Mouse (Mus musculus) heart, embryonic 12.5 days (tissue): ENCODE measurements around the gene Cd151. TPM values are rescaled to one million over a fixed set of nuclear protein-coding genes. Genes with fewer than 3 reads are reported as not detected.

Experiments
- ATAC-seq: fragments of 200-750 bp; cut with Nextera tagmentation; 2 replicates; pipeline ENCODE4 v1.8.0; 2017; ENCODE audit warnings: moderate TSS enrichment, moderate library complexity; ENCODE audit not compliant: insufficient number of reproducible peaks, low FRiP score
- H3K27ac ChIP-seq: fragments of 300-500 bp; sonication (generic); 2 replicates; pipeline ENCODE4 v1.5.1; 2016; ENCODE audit warnings: mild to moderate bottlenecking, moderate library complexity; ENCODE audit not compliant: poor library complexity, severe bottlenecking
- H3K27me3 ChIP-seq: fragments of 300-500 bp; sonication (generic); replicated peaks from 2 replicates; pipeline ENCODE4 v1.6.1; 2016; ENCODE audit warnings: mild to moderate bottlenecking, moderate library complexity
- H3K36me3 ChIP-seq: fragments of 300-500 bp; sonication (generic); 2 replicates; pipeline ENCODE4 v1.6.1; 2016; ENCODE audit warnings: mild to moderate bottlenecking, moderate library complexity
- H3K4me1 ChIP-seq: fragments of 300-500 bp; sonication (generic); replicated peaks from 2 replicates; pipeline ENCODE4 v1.6.1; 2016; ENCODE audit warnings: mild to moderate bottlenecking
- H3K4me2 ChIP-seq: fragments of 300-500 bp; sonication (generic); 2 replicates; pipeline ENCODE4 v1.6.1; 2016; ENCODE audit warnings: mild to moderate bottlenecking, moderate library complexity
- H3K4me3 ChIP-seq: fragments of 300-500 bp; sonication (generic); 2 replicates; pipeline ENCODE4 v1.5.1; 2016; ENCODE audit warnings: mild to moderate bottlenecking
- H3K9ac ChIP-seq: fragments of 300-500 bp; sonication (generic); 2 replicates; pipeline ENCODE4 v1.6.1; 2016; ENCODE audit warnings: mild to moderate bottlenecking, moderate library complexity
- H3K9me3 ChIP-seq: fragments of 300-500 bp; sonication (generic); replicated peaks from 2 replicates; pipeline ENCODE4 v1.6.1; 2016; ENCODE audit warnings: mild to moderate bottlenecking, moderate library complexity
- WGBS: fragments of 180-500 bp; shearing (Covaris S2); methylation state at CpG from one replicate; pipeline ENCODE4 v1.1.7; 2016; 5-methylcytosine and 5-hydroxymethylcytosine counted together
- polyA plus RNA-seq: library from polyadenylated mRNA; unstranded; fragments of >200 nt; fragmentation: Nextera tagmentation; extraction: Ambion mirVana; gene quantifications from 2 replicates; pipeline ENCODE4 v1.2.1, GENCODE M21; 2016

Cd151 gene
- polyA plus RNA-seq, 1 experiment from 2014 or later = 30.6 TPM

GRCm38 (mm10) chr7:141447110-141447991 is 19.8 kb upstream of the Cd151 start, which contains the start of gene Rplp2:
TSS of gene Rplp2 (plus strand) at chr7:141447370.
- Histone ChIP-seq H3K4me3 (peak within 1 kb of the TSS; percentile 98), H3K4me2 (peak within 1 kb of the TSS; percentile 75), H3K9me3 (no peaks in the 10 kb centered on the region), H3K27me3 (no peaks in the 10 kb centered on the region), H3K27ac (peak within 1 kb of the TSS; percentile 83), H3K4me1 (peaks cover 27% of the 10 kb centered on the region), H3K36me3 (peaks cover 40% of the 10 kb centered on the region), H3K9ac (peak within 1 kb of the TSS; percentile 99)
- ATAC-seq = peak; percentile 91
- WGBS = under 1% methylated on average over 63 of the region's 63 CpGs

GRCm38 (mm10) chr7:141451928-141452327 is 15.3 kb upstream of the Cd151 start:
- Histone ChIP-seq H3K4me3 (no peak overlapping the region), H3K4me1 (peaks cover 29% of the 10 kb centered on the region), H3K9me3 (no peaks in the 10 kb centered on the region), H3K4me2 (no peak overlapping the region), H3K9ac (no peak overlapping the region), H3K36me3 (peaks cover 40% of the 10 kb centered on the region), H3K27me3 (no peaks in the 10 kb centered on the region), H3K27ac (no peak overlapping the region)
- no peak for ATAC-seq

GRCm38 (mm10) chr7:141453636-141454035 is 13.6 kb upstream of the Cd151 start:
- no peak for ATAC-seq
- H3K4me2 ChIP-seq = no peak overlapping the region
- 82% methylated on average over 2 of the region's 2 CpGs for WGBS
- H3K36me3 ChIP-seq = peaks cover 42% of the 10 kb centered on the region
- no peak overlapping the region for H3K4me3 ChIP-seq
- H3K9me3 ChIP-seq = no peaks in the 10 kb centered on the region
- no peaks in the 10 kb centered on the region for H3K27me3 ChIP-seq
- H3K4me1 ChIP-seq = peaks cover 22% of the 10 kb centered on the region
- no peak overlapping the region for H3K27ac ChIP-seq
- H3K9ac ChIP-seq = no peak overlapping the region

DNA sequence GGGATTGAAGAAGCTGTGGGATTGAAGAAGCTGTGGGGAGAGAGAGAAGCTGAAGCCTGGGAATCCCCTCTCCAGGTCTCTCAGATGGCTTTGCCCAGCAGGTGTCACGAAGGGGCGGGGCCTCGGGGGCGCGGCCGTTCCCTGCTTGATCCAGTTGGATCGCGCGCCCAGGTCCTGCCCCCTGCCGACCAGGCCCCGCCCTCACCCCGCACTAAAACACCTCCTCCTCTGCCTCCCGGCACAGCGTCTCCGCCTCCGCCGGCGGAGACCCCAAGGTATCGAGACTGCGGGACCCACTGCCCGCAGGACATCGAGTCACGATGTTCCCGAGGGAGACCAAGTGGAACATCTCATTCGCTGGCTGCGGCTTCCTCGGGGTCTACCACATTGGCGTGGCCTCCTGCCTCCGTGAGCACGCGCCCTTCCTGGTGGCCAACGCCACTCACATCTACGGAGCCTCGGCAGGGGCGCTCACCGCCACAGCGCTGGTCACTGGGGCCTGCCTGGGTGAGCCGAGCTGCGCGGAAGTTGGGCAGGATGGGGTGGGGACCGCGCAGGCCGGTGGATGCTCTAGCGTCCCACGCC is 12.1 kb upstream of the Cd151 start, which contains the start of gene Pnpla2:
TSS of gene Pnpla2 (plus strand) at position 232 of the 585 bp plus-strand sequence.
- 0% methylated on average over 45 of the region's 45 CpGs for WGBS
- Histone ChIP-seq H3K4me2 (peak within 1 kb of the TSS; percentile 76), H3K9ac (peak within 1 kb of the TSS; percentile 75), H3K27ac (peak within 1 kb of the TSS; percentile 83), H3K27me3 (peaks cover 8% of the 10 kb centered on the region; the same call in 1 of the 2 replicates), H3K9me3 (no peaks in the 10 kb centered on the region), H3K4me1 (peaks cover 19% of the 10 kb centered on the region), H3K4me3 (peak within 1 kb of the TSS; percentile 62), H3K36me3 (peaks cover 42% of the 10 kb centered on the region)
- peak; percentile 90 for ATAC-seq

DNA sequence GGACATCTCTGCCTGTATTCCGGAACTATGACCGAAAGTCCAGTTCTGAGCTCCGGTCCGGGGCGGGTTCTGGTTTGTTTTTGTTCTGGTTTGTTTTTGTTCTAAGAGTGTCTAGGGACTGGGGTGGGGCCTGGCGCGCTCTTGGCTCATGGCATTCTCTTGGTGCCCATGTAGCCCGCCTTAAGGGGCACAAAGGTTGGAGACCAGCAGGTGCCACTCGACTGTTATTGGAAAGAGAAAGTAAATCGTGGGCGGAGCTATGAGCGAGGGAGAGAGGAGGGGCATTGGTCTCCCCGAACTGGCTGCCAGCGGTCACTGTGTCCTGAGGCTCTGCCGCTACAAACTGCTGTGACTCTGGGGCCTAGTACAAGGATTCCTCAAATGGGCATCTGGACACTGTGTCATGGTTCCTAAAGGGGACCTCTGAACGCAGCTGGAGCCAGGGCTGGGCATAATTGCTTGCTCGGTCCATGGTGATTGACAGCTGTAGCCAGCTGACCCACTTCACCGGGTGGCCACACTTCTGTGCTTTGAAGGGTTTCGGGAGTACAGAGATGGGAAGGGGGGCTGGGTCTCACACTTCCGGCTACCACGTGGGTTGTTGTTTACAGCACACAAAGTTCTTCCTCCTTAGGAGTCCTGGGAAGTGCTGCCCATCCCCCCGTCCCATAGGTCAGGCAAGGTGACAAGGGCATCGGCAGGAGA is 11.4 kb upstream of the Cd151 start:
- WGBS = 2% methylated on average over 23 of the region's 23 CpGs
- Histone ChIP-seq H3K4me1 (peaks cover 20% of the 10 kb centered on the region), H3K9me3 (no peaks in the 10 kb centered on the region), H3K36me3 (peaks cover 35% of the 10 kb centered on the region), H3K27me3 (peaks cover 15% of the 10 kb centered on the region), H3K9ac (peak overlapping the region; percentile 75), H3K4me2 (peak overlapping the region; percentile 76), H3K27ac (peak overlapping the region; percentile 83), H3K4me3 (peak overlapping the region; percentile 62)
- peak; percentile 56 for ATAC-seq

- H3K27me3 ChIP-seq = peaks cover 24% of the 10 kb centered on the region
- H3K4me3 ChIP-seq = peak overlapping the region; percentile 62; the same call in 1 of the 2 replicates
Measured at GRCm38 (mm10) chr7:141456739-141457138, 10.5 kb upstream of the Cd151 start.

DNA sequence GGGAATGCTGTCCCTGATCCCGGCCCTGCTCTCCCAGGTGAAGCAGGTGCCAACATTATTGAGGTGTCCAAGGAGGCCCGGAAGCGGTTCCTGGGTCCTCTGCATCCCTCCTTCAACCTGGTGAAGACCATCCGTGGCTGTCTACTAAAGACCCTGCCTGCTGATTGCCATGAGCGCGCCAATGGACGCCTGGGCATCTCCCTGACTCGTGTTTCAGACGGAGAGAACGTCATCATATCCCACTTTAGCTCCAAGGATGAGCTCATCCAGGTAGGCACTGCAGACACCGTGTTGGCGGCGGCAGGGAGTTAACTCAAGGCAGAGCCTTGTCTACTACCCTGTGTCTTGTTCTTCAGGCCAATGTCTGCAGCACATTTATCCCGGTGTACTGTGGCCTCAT is 10.0 kb upstream of the Cd151 start:
- peaks cover 29% of the 10 kb centered on the region for H3K27me3 ChIP-seq
- peaks cover 30% of the 10 kb centered on the region for H3K4me1 ChIP-seq
- no peak overlapping the region for H3K4me3 ChIP-seq
- H3K9me3 ChIP-seq = no peaks in the 10 kb centered on the region
- H3K27ac ChIP-seq = no peak overlapping the region
- 90% methylated on average over 14 of the region's 14 CpGs for WGBS
- H3K9ac ChIP-seq = no peak overlapping the region
- H3K4me2 ChIP-seq = no peak overlapping the region
- ATAC-seq = no peak
- peaks cover 21% of the 10 kb centered on the region for H3K36me3 ChIP-seq

More at GRCm38 (mm10) chr7:141456739-141457138, 10.5 kb upstream of the Cd151 start:
- Histone ChIP-seq H3K9ac (no peak overlapping the region), H3K9me3 (no peaks in the 10 kb centered on the region), H3K4me1 (peaks cover 25% of the 10 kb centered on the region), H3K27ac (no peak overlapping the region), H3K36me3 (peaks cover 26% of the 10 kb centered on the region), H3K4me2 (peak overlapping the region; percentile 76)
- 85% methylated on average over 6 of the region's 6 CpGs for WGBS
- ATAC-seq = no peak

- no peak for ATAC-seq
- Histone ChIP-seq H3K4me3 (no peak overlapping the region), H3K27me3 (peaks cover 36% of the 10 kb centered on the region), H3K4me2 (no peak overlapping the region), H3K4me1 (peaks cover 33% of the 10 kb centered on the region), H3K9me3 (no peaks in the 10 kb centered on the region), H3K27ac (no peak overlapping the region), H3K9ac (no peak overlapping the region), H3K36me3 (peaks cover 20% of the 10 kb centered on the region)
- 77% methylated on average over 15 of the region's 15 CpGs for WGBS
Measured at GRCm38 (mm10) chr7:141457986-141458660, 9.1 kb upstream of the Cd151 start.

DNA sequence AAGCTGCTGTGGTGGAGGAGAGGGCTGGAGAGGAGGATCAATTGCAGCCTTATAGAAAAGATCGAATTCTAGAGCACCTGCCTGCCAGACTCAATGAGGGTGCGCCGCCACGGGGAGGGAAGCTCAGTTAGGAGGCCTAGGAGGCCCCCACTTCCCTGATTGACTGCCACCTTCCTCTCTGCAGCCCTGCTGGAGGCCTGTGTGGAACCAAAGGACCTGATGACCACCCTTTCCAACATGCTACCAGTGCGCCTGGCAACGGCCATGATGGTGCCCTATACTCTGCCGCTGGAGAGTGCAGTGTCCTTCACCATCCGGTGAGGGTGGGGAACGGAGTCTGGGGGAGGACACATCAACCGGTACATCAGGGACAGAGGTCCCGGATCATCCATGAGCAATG is 8.5 kb upstream of the Cd151 start:
- ATAC-seq = no peak
- no peaks in the 10 kb centered on the region for H3K9me3 ChIP-seq
- H3K4me2 ChIP-seq = no peak overlapping the region
- no peak overlapping the region for H3K27ac ChIP-seq
- peaks cover 38% of the 10 kb centered on the region for H3K4me1 ChIP-seq
- no peak overlapping the region for H3K9ac ChIP-seq
- WGBS = 90% methylated on average over 11 of the region's 11 CpGs
- H3K4me3 ChIP-seq = no peak overlapping the region
- peaks cover 20% of the 10 kb centered on the region for H3K36me3 ChIP-seq
- H3K27me3 ChIP-seq = peaks cover 42% of the 10 kb centered on the region

GRCm38 (mm10) chr7:141459301-141459711 is 7.9 kb upstream of the Cd151 start:
- no peak overlapping the region for H3K4me2 ChIP-seq
- H3K4me3 ChIP-seq = no peak overlapping the region
- H3K9ac ChIP-seq = no peak overlapping the region
- H3K27me3 ChIP-seq = peaks cover 48% of the 10 kb centered on the region
- no peak overlapping the region for H3K27ac ChIP-seq
- ATAC-seq = no peak
- H3K9me3 ChIP-seq = no peaks in the 10 kb centered on the region
- WGBS = 89% methylated on average over 17 of the region's 17 CpGs
- peaks cover 43% of the 10 kb centered on the region for H3K4me1 ChIP-seq
- peaks cover 20% of the 10 kb centered on the region for H3K36me3 ChIP-seq
